Mouse (Mus musculus) urinary bladder, postnatal 25 days (tissue): ENCODE data around the gene Olfr139.

ENCODE experiments used
- DNase-seq: peaks from one replicate; pipeline ENCODE4 v3.0.0; 2022; ENCODE audit warnings: low spot score

Olfr139 gene

DNA sequence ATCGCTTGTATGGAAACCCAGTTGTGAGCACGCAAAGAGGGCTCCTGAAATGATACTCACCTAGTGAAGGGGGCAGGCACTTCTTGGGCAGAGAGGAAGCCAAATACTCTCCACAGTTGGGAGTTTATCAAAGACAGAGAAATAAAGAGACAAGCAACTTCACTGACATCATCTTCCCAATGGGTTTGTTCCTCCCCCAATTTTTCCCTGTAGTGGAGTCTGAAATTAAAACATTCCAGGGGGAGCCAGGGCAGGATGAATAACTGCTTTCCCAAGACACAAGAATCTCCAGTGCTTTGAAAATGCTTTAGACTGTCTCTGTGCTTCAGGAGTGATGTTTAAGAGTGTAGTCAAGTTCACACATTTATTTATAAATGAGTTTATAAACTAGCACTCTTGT, at the start of gene Olfr139, which contains the start of gene Olfr399:
Olfr139 (minus strand) TSS at position 101 of the 400 bp plus-strand sequence.
Olfr399 (minus strand) TSS at position 165 of the 400 bp plus-strand sequence.
- no peak for DNase-seq

DNA sequence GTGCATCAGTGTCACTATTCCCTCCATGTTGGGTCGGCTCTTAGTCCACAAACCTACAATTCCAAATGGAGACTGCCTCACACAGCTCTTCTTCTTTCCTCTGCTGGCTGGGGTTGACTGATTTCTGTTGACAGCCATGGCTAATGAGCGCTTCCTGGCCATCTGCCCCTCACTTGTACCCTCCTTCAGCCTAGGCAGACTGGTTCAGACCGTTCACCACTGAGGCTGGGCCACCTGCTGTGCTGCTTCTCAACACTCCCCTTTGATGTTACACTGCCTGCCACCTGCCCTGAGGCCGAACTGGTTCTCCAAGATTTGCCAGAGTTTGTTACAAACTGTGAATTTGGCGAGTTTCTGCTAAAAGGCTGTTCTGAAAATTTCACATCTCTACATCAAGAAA, 48.7 kb upstream of the Olfr139 start:
- no peak for DNase-seq

DNA sequence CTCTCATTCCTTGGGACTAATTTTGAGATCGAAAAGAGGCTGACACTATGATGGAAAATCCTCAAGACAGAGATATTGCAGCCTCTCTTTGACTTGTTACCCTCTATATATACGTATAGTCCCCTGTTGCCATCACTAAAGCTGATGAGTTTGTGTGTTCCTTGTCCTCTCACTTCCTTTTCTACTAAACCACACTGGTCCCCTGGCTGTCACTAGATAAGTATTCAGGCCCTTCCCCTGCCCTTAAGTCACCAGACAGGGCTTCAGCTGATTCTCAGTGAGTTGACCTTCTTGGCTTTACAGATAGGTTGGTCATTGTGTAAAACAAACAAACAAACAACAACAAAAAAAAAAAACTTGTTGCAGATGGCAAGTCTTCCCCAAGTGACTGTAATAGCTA, 45.2 kb upstream of the Olfr139 start:
- DNase-seq = no peak

DNA sequence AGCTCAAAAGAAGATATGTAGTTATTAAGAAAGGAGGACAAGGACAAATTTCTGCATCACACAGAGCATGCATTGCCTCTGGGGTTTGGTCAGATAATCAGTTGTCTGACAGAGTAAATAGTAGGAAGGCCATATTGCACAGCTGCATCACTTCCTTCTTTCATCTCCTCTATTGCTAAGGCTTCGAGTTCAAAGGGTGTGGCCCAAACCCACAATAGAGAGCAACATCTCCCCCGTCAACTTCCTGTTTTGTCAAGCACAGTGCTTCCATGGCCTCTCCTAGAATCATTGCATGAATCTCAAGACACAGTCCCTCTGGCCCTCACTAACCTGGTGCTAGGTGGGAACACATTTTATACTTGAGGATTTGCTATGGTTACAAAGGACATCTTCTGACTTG, 44.4 kb upstream of the Olfr139 start:
- no peak for DNase-seq

DNA sequence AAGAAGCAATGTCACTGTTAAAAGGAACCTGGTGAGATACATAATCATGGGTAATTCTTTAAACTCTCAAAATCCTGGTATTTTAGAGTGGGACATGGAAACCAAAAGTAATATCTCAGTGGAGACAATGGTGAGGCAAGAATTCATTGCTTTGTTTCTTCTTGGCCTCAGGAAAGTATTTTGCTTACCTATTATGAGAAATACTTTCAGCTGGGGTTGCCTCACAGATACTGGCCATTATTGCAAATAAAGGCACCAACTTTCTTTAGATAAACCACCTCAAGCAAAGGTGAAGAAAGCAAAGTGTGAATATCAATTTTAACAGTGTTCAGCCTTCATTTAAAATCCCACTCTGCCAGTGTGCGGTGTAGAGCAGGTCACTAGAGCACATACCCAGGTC, 13.3 kb upstream of the Olfr139 start, which contains the start of gene Zfp616:
Zfp616 (plus strand) TSS at position 301 of the 400 bp plus-strand sequence.
- DNase-seq = no peak

DNA sequence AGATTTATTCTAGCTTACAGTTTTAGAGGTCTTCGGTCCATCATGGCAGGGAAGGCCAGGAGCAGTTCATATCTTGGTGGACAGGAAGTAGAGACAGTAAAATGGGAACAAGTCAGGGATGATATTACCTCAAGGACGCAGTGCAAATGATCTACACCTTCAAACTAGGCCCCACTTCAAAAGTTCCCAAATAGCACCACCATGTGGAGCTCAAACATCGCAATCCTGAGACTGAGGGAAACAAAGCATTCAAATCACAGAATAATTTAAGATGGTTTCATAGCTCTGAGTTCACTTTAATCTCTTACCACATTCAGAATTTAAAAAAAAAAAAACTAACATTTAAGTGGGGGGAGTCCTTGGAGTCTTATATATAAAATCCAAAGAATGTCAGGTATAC, 5.0 kb downstream of the Olfr139 start:
- DNase-seq = no peak
